Mouse (Mus musculus) ES-E14 (cell line): Measurements from ENCODE around the gene Dcps.

Experiments
- CHD2 ChIP-seq: IDR thresholded peaks from 2 replicates; pipeline ENCODE4 v1.6.1; 2014; ENCODE audit warnings: mild to moderate bottlenecking, low read depth, low read length, inconsistent platforms
- HCFC1 ChIP-seq: IDR thresholded peaks from 2 replicates; pipeline ENCODE4 v1.6.1; 2012; ENCODE audit warnings: low read length, inconsistent platforms, borderline replicate concordance; ENCODE audit not compliant: insufficient read depth
- MAFK ChIP-seq: IDR thresholded peaks from 2 replicates; pipeline ENCODE4 v1.6.1; 2014; ENCODE audit warnings: mild to moderate bottlenecking, low read depth, low read length, inconsistent platforms; ENCODE audit not compliant: insufficient read depth
- ZC3H11A ChIP-seq: IDR thresholded peaks from 2 replicates; pipeline ENCODE4 v1.6.1; 2012; ENCODE audit warnings: low read depth, mild to moderate bottlenecking, inconsistent platforms, low read length, borderline replicate concordance
- ZNF384 ChIP-seq: IDR thresholded peaks from 2 replicates; pipeline ENCODE4 v1.6.1; 2012; ENCODE audit warnings: low read depth, low read length, inconsistent platforms

GRCm38 (mm10) chr9:35105884-35106880 lies 69.7 kb downstream of the Dcps start:
- TF ChIP-seq MAFK = no peak
- TF ChIP-seq HCFC1 = no peak
- TF ChIP-seq ZNF384 = no peak
- no peak for TF ChIP-seq ZC3H11A
- TF ChIP-seq CHD2 = no peak
